Mouse (Mus musculus): ENCODE measurements around the gene Lmo1. TPM values are rescaled to one million over a fixed set of nuclear protein-coding genes. Genes with fewer than 3 reads are reported as not detected.

Gene Lmo1
- 24.3 and 27.0 TPM in 2 replicates for polyA plus RNA-seq (2016; fragmentation: Nextera tagmentation; extraction: Ambion mirVana)

GRCm38 (mm10) chr7:109174949-109175669 lies at the start of gene Lmo1:
Gene Lmo1, minus strand, starts transcription at chr7:109175207.
- no peak within 1 kb of the TSS for H3K27ac ChIP-seq
- peak within 1 kb of the TSS; percentile 69 for H3K9ac ChIP-seq
- WGBS, result under 1% methylated on average over 66 of the region's 67 CpGs
- peak; percentile 76 for ATAC-seq (ENCODE audit: low FRiP score, low read depth)
- H3K4me1 ChIP-seq, result peaks cover 24% of the 10 kb centered on the region
- no peaks in the 10 kb centered on the region for H3K9me3 ChIP-seq
- peak within 1 kb of the TSS; percentile 62 for H3K4me3 ChIP-seq
- H3K27me3 ChIP-seq (replicated peaks), result peaks cover 26% of the 10 kb centered on the region
- H3K4me2 ChIP-seq (replicated peaks), result peak within 1 kb of the TSS; percentile 98
- no peaks in the 10 kb centered on the region for H3K36me3 ChIP-seq

GRCm38 (mm10) chr7:109221716-109222110 lies 46.7 kb upstream of the Lmo1 start:
- WGBS, result 77% methylated on average over 15 of the region's 15 CpGs
- no peaks in the 10 kb centered on the region for H3K27me3 ChIP-seq (replicated peaks)
- ATAC-seq (ENCODE audit: low FRiP score, low read depth), result no peak
- no peaks in the 10 kb centered on the region for H3K36me3 ChIP-seq
- H3K9ac ChIP-seq, result no peak overlapping the region
- no peak overlapping the region for H3K27ac ChIP-seq
- H3K9me3 ChIP-seq, result no peaks in the 10 kb centered on the region
- no peak overlapping the region for H3K4me3 ChIP-seq
- H3K4me1 ChIP-seq, result peaks cover 18% of the 10 kb centered on the region
- no peak overlapping the region for H3K4me2 ChIP-seq (replicated peaks)

GRCm38 (mm10) chr7:109220766-109221715 lies 46.0 kb upstream of the Lmo1 start:
- H3K9ac ChIP-seq, result no peak overlapping the region
- peak; percentile 37 for ATAC-seq (ENCODE audit: low FRiP score, low read depth)

GRCm38 (mm10) chr7:109220026-109220425 lies 45.0 kb upstream of the Lmo1 start:
- no peaks in the 10 kb centered on the region for H3K36me3 ChIP-seq

More at GRCm38 (mm10) chr7:109220766-109221715, 46.0 kb upstream of the Lmo1 start:
- no peaks in the 10 kb centered on the region for H3K36me3 ChIP-seq
- peaks cover 18% of the 10 kb centered on the region for H3K4me1 ChIP-seq
- H3K4me3 ChIP-seq, result no peak overlapping the region
- no peak overlapping the region for H3K4me2 ChIP-seq (replicated peaks)
- 75% methylated on average over 20 of the region's 20 CpGs for WGBS
- no peaks in the 10 kb centered on the region for H3K9me3 ChIP-seq
- no peak overlapping the region for H3K27ac ChIP-seq
- no peaks in the 10 kb centered on the region for H3K27me3 ChIP-seq (replicated peaks)

GRCm38 (mm10) chr7:109218977-109219271 lies 43.9 kb upstream of the Lmo1 start:
- no peaks in the 10 kb centered on the region for H3K27me3 ChIP-seq (replicated peaks)
- no peak overlapping the region for H3K9ac ChIP-seq
- H3K4me3 ChIP-seq, result no peak overlapping the region
- 11% methylated on average over 5 of the region's 5 CpGs for WGBS
- ATAC-seq (ENCODE audit: low FRiP score, low read depth), result peak; percentile 32
- peaks cover 18% of the 10 kb centered on the region for H3K4me1 ChIP-seq
- H3K36me3 ChIP-seq, result no peaks in the 10 kb centered on the region
- no peak overlapping the region for H3K27ac ChIP-seq
- no peaks in the 10 kb centered on the region for H3K9me3 ChIP-seq
- no peak overlapping the region for H3K4me2 ChIP-seq (replicated peaks)

More at GRCm38 (mm10) chr7:109220026-109220425, 45.0 kb upstream of the Lmo1 start:
- whole genome bisulfite sequencing, result 84% methylated on average over 4 of the region's 4 CpGs
- no peak overlapping the region for H3K27ac ChIP-seq
- no peak overlapping the region for H3K9ac ChIP-seq
- no peak for ATAC-seq (ENCODE audit: low FRiP score, low read depth)
- no peak overlapping the region for H3K4me2 ChIP-seq (replicated peaks)
- no peaks in the 10 kb centered on the region for H3K27me3 ChIP-seq (replicated peaks)
- H3K4me3 ChIP-seq, result no peak overlapping the region
- H3K9me3 ChIP-seq, result no peaks in the 10 kb centered on the region
- H3K4me1 ChIP-seq, result peaks cover 18% of the 10 kb centered on the region

- H3K4me2 ChIP-seq (replicated peaks), result no peak overlapping the region
- H3K9ac ChIP-seq, result no peak overlapping the region
- 74% methylated on average over 2 of the region's 2 CpGs for WGBS
- no peaks in the 10 kb centered on the region for H3K9me3 ChIP-seq
- H3K27me3 ChIP-seq (replicated peaks), result no peaks in the 10 kb centered on the region
- H3K27ac ChIP-seq, result no peak overlapping the region
- H3K4me1 ChIP-seq, result peaks cover 18% of the 10 kb centered on the region
- H3K4me3 ChIP-seq, result no peak overlapping the region
- H3K36me3 ChIP-seq, result no peaks in the 10 kb centered on the region
- ATAC-seq (ENCODE audit: low FRiP score, low read depth), result peak; percentile 26; the same call in 1 of the 2 replicates
Measured at GRCm38 (mm10) chr7:109218130-109218976, 43.3 kb upstream of the Lmo1 start.

- Histone ChIP-seq H3K4me1 (no peaks in the 10 kb centered on the region), H3K27me3 (replicated peaks) (no peaks in the 10 kb centered on the region), H3K27ac (no peak overlapping the region), H3K9ac (no peak overlapping the region), H3K4me3 (no peak overlapping the region), H3K9me3 (no peaks in the 10 kb centered on the region), H3K4me2 (replicated peaks) (no peak overlapping the region), H3K36me3 (no peaks in the 10 kb centered on the region)
- no peak for ATAC-seq (ENCODE audit: low FRiP score, low read depth)
- WGBS, result 85% methylated on average over 2 of the region's 2 CpGs
Measured at GRCm38 (mm10) chr7:109209804-109210203, 34.8 kb upstream of the Lmo1 start.

- no peak overlapping the region for H3K4me3 ChIP-seq
- no peak for ATAC-seq (ENCODE audit: low FRiP score, low read depth)
- no peaks in the 10 kb centered on the region for H3K4me1 ChIP-seq
- no peaks in the 10 kb centered on the region for H3K9me3 ChIP-seq
- no peaks in the 10 kb centered on the region for H3K36me3 ChIP-seq
- H3K27me3 ChIP-seq (replicated peaks), result no peaks in the 10 kb centered on the region
- H3K9ac ChIP-seq, result no peak overlapping the region
- no peak overlapping the region for H3K27ac ChIP-seq
- 89% methylated on average over 4 of the region's 4 CpGs for WGBS
- no peak overlapping the region for H3K4me2 ChIP-seq (replicated peaks)
Measured at GRCm38 (mm10) chr7:109207811-109208210, 32.8 kb upstream of the Lmo1 start.

- H3K4me1 ChIP-seq, result no peaks in the 10 kb centered on the region
- H3K9me3 ChIP-seq, result no peaks in the 10 kb centered on the region
- ATAC-seq (ENCODE audit: low FRiP score, low read depth), result no peak
- WGBS, result 85% methylated on average over 2 of the region's 2 CpGs
- H3K4me2 ChIP-seq (replicated peaks), result no peak overlapping the region
- no peaks in the 10 kb centered on the region for H3K36me3 ChIP-seq
- H3K4me3 ChIP-seq, result no peak overlapping the region
- no peak overlapping the region for H3K9ac ChIP-seq
- H3K27ac ChIP-seq, result no peak overlapping the region
- H3K27me3 ChIP-seq (replicated peaks), result no peaks in the 10 kb centered on the region
Measured at GRCm38 (mm10) chr7:109206358-109206757, 31.4 kb upstream of the Lmo1 start.

GRCm38 (mm10) chr7:109203140-109203539 lies 28.1 kb upstream of the Lmo1 start:
- Histone ChIP-seq H3K4me1 (no peaks in the 10 kb centered on the region), H3K36me3 (no peaks in the 10 kb centered on the region), H3K4me2 (replicated peaks) (no peak overlapping the region), H3K4me3 (no peak overlapping the region), H3K27me3 (replicated peaks) (no peaks in the 10 kb centered on the region; the same call in 1 of the 2 replicates), H3K9me3 (no peaks in the 10 kb centered on the region), H3K9ac (no peak overlapping the region), H3K27ac (no peak overlapping the region)
- 45% methylated on average over 3 of the region's 3 CpGs for WGBS
- no peak for ATAC-seq (ENCODE audit: low FRiP score, low read depth)

GRCm38 (mm10) chr7:109200559-109200958 lies 25.6 kb upstream of the Lmo1 start:
- Histone ChIP-seq H3K9me3 (no peaks in the 10 kb centered on the region), H3K4me3 (no peak overlapping the region), H3K36me3 (no peaks in the 10 kb centered on the region), H3K9ac (no peak overlapping the region), H3K27ac (no peak overlapping the region), H3K4me2 (replicated peaks) (no peak overlapping the region), H3K27me3 (replicated peaks) (no peaks in the 10 kb centered on the region; the same call in 1 of the 2 replicates), H3K4me1 (peaks cover 16% of the 10 kb centered on the region)
- no peak for ATAC-seq (ENCODE audit: low FRiP score, low read depth)
- 80% methylated on average over 3 of the region's 3 CpGs for whole genome bisulfite sequencing

Data from neural tube, embryonic 12.5 days (tissue).